Mouse (Mus musculus) liver, adult 2 months (tissue): ENCODE measurements around the gene Sgms1.

ENCODE experiments used
- CTCF ChIP-seq: fragments of 200-500 bp; IDR thresholded peaks from 2 replicates; pipeline ENCODE4 v1.5.1; 2011; ENCODE audit warnings: low read depth, low read length, control low read depth
- POLR2A ChIP-seq: fragments of 200-500 bp; IDR thresholded peaks from 2 replicates; pipeline ENCODE4 v1.6.1; 2011; ENCODE audit warnings: low read length, control low read depth; ENCODE audit not compliant: insufficient read depth; ENCODE audit errors: extremely low read depth

- no peak for TF ChIP-seq CTCF
- no peak for TF ChIP-seq POLR2A
These were observed 25.9 kb downstream of the Sgms1 start for GRCm38 (mm10) chr19:32363587-32363986.
